9 mouse cellular contexts compared by ENCODE assay signal in the genomic region with DNA sequence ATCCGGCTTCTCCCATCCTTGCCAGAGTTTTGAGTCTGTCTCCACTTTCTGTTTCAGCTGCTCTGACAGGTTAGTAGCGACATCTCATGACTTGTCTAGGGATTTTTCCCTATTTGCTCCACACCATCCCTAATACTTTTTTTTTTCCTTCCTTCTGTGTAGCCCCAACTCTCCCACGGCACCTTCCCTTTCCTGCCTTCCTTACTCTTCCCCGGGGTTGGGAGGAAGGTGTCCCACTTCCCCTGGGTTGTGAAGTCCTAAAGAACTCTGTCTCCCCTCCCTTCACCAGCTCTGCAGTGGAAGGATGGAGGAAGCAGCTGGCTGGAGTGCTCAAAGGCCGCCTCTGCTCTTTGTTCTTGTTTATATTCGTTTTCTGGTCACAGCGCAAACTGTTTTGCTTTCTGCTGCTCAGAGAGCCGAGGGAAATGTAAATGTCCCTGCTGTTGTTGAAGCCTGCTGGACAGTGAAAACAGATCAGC.
DNase-seq lines count a peak whose midpoint lies in the region; ATAC-seq and TF ChIP-seq lines count a peak whose summit lies in the region.
"Had no signal": no experiment of that assay in that cellular context is flagged by ENCODE, and none has a peak within 500 bp of the region (broad histone marks: within the 10 kb centered on the region; RNA-seq: fewer than 3 reads in every experiment).

No protein-coding gene starts in this region.

- H3K9me3 ChIP-seq in heart, embryonic 15.5 days (replicated peaks): no peaks in the 10 kb centered on the region
- H3K9me3 ChIP-seq in midbrain, embryonic 14.5 days (ENCODE audit: control insufficient read depth, low read length): no peaks in the 10 kb centered on the region
- H3K9me3 ChIP-seq: liver, embryonic 13.5 days had no signal

- WGBS in cerebellum, adult 2 months: 22% methylated on average over 8 of the region's 8 CpGs
- 25% methylated on average over 8 of the region's 8 CpGs for WGBS in heart, embryonic 15.5 days
- 21% methylated on average over 8 of the region's 8 CpGs for WGBS in midbrain, embryonic 14.5 days

- no peak overlapping the region for H3K9ac ChIP-seq in heart, embryonic 15.5 days
- H3K9ac ChIP-seq in midbrain, embryonic 14.5 days (replicated peaks; ENCODE audit: low read length): 0 out of 2 replicates have a peak overlapping the region, but pooled peaks have one; percentile 10
- H3K9ac ChIP-seq: liver, embryonic 13.5 days had no signal

- peak in 1 of 2 experiments; percentile 25 for DNase-seq in cerebellum, adult 2 months
- DNase-seq in cerebellum, adult 8-10 months: no peak
- DNase-seq in NIH3T3 (ENCODE audit: low read depth): peak; percentile 43
- DNase-seq in kidney, postnatal 4 days: peak; percentile 31 to 55
- peak; percentile 60 for DNase-seq in midbrain, embryonic 14.5 days
- no peak for DNase-seq in urinary bladder, postnatal 14 days (ENCODE audit: low spot score)
- no peak for DNase-seq in urinary bladder, postnatal 36 days (ENCODE audit: low spot score in 2 of 2)
- DNase-seq: liver, embryonic 13.5 days had no signal

- no peak overlapping the region for H3K4me3 ChIP-seq in cerebellum, adult 2 months (replicated peaks; ENCODE audit: insufficient read depth, low read depth, low read length)
- H3K4me3 ChIP-seq in heart, embryonic 15.5 days: no peak overlapping the region
- no peak overlapping the region for H3K4me3 ChIP-seq in midbrain, embryonic 14.5 days (replicated peaks; ENCODE audit: low read depth, low read length)
- H3K4me3 ChIP-seq: liver, embryonic 13.5 days had no signal

- no peak for TF ChIP-seq POLR2A in cerebellum, adult 2 months (IDR thresholded peaks at IDR 0.05; ENCODE audit: borderline replicate concordance, insufficient read depth, low read length)

- no peaks in the 10 kb centered on the region for H3K36me3 ChIP-seq in heart, embryonic 15.5 days
- no peaks in the 10 kb centered on the region for H3K36me3 ChIP-seq in midbrain, embryonic 14.5 days (ENCODE audit: control insufficient read depth, insufficient read depth, low read length)
- H3K36me3 ChIP-seq: liver, embryonic 13.5 days had no signal

- no peak overlapping the region for H3K4me2 ChIP-seq in heart, embryonic 15.5 days
- H3K4me2 ChIP-seq in midbrain, embryonic 14.5 days (ENCODE audit: low read length): peak overlapping the region; percentile 20; the same call in 1 of the 2 replicates
- H3K4me2 ChIP-seq: liver, embryonic 13.5 days had no signal

- H3K27me3 ChIP-seq in cerebellum, adult 2 months (ENCODE audit: control insufficient read depth, insufficient read depth, low read length): no peaks in the 10 kb centered on the region
- H3K27me3 ChIP-seq in heart, embryonic 15.5 days: no peaks in the 10 kb centered on the region
- H3K27me3 ChIP-seq in midbrain, embryonic 14.5 days (ENCODE audit: control insufficient read depth, insufficient read depth, low read length): no peaks in the 10 kb centered on the region
- H3K27me3 ChIP-seq: liver, embryonic 13.5 days had no signal

- ATAC-seq in heart, embryonic 15.5 days (replicated peaks; ENCODE audit: insufficient number of reproducible peaks, insufficient read depth, low FRiP score, low read depth): no peak
- ATAC-seq in midbrain, embryonic 14.5 days (ENCODE audit: low FRiP score, low TSS enrichment): no peak; the same call in 1 of the 2 replicates

- H3K27ac ChIP-seq in cerebellum, adult 2 months (ENCODE audit: insufficient read depth, low read length): no peak overlapping the region
- peak overlapping the region; percentile 31; the same call in 1 of the 2 replicates for H3K27ac ChIP-seq in heart, embryonic 15.5 days
- H3K27ac ChIP-seq in midbrain, embryonic 14.5 days (replicated peaks; ENCODE audit: low read depth, low read length): 0 out of 2 replicates have a peak overlapping the region, but pooled peaks have one; percentile 58
- H3K27ac ChIP-seq: liver, embryonic 13.5 days had no signal

- peaks cover 6% of the 10 kb centered on the region; the same call in 1 of the 2 replicates for H3K4me1 ChIP-seq in cerebellum, adult 2 months (ENCODE audit: control insufficient read depth, insufficient read depth, low read length)
- peaks cover 20% of the 10 kb centered on the region for H3K4me1 ChIP-seq in heart, embryonic 15.5 days (replicated peaks)
- H3K4me1 ChIP-seq in midbrain, embryonic 14.5 days (ENCODE audit: control insufficient read depth, insufficient read depth, low read length): peaks cover 4% of the 10 kb centered on the region; the same call in 1 of the 2 replicates
- H3K4me1 ChIP-seq: liver, embryonic 13.5 days had no signal

- peak; percentile 36; the same call in 1 of the 2 replicates for TF ChIP-seq CTCF in cerebellum, adult 2 months (IDR thresholded peaks at IDR 0.05; ENCODE audit: borderline replicate concordance, insufficient read depth, low read depth, low read length)

Comparison
In these comparisons a context has a peak if more than half of its experiments do, and no peak if none do; other contexts are left out.
1. DNase-seq: peak in NIH3T3 (single experiment), kidney, postnatal 4 days (2 of 2) and midbrain, embryonic 14.5 days (single experiment); none in cerebellum, adult 8-10 months (single experiment), urinary bladder, postnatal 14 days (single experiment) and urinary bladder, postnatal 36 days (0 of 2).